Mouse (Mus musculus) right cerebral cortex, adult 2 months (tissue): ENCODE measurements around the gene Magoh.

ENCODE experiments used
- DNase-seq, 2 experiments: peaks; one replicate each; pipeline ENCODE4 v3.0.0; 2021 to 2022; ENCODE audit warnings: low spot score in 2 of 2

Magoh gene

DNA sequence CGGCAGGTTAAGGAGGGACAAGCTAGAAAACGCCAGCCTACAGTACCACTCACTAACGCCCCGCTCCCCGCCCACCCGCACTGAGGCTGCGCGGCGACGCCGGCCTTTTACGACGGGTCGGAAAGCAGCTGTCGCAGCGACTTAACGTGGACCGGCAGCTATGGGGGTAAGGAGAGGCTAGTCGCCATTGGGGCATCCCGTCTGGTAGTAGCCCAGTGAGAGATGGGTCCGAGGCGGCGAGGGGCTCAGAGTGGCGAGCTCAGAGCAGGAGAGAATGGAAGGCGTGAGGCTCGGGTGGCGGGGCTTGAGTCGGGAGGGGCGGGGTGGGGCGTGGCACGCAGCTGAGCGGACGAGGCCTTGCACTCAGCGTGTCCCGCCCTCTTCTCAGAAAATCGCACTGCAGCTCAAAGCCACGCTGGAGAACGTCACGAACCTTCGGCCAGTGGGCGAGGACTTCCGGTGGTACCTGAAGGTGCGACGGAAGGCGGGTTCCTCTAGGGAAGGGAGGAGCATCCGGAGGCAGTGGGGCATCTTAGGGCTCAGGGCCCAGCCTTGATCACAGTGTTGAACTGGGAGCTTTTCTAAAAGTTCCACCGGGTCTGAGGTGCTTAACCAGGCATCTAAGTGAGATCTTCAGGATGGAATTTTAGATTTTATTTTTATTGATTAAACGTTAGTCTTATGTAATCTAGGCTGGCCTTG lies 10.3 kb downstream of the Magoh start, which contains the start of gene 0610037L13Rik:
Gene 0610037L13Rik, plus strand, starts transcription at position 83 of the 702 bp plus-strand sequence.
- DNase-seq: peak; percentile 95 to 96

DNA sequence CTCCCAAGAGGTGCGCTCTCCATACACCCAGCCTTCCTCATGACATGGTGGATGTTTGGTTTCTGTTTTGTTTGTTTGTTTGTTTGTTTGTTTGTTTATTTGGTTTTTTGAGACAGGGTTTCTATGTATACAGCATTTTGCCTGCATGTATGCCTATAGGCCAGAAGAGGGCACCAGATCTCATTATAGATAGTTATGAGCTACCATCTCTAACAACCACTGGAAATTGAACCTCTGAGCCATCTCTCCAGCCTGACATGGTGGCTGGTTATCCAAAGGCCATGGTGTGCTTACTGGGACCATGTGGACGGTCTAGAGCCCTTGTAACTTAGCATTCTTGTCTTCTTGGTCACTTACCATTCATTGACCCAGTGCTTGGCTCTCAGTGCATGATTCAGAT lies 13.1 kb downstream of the Magoh start:
- no peak for DNase-seq

DNA sequence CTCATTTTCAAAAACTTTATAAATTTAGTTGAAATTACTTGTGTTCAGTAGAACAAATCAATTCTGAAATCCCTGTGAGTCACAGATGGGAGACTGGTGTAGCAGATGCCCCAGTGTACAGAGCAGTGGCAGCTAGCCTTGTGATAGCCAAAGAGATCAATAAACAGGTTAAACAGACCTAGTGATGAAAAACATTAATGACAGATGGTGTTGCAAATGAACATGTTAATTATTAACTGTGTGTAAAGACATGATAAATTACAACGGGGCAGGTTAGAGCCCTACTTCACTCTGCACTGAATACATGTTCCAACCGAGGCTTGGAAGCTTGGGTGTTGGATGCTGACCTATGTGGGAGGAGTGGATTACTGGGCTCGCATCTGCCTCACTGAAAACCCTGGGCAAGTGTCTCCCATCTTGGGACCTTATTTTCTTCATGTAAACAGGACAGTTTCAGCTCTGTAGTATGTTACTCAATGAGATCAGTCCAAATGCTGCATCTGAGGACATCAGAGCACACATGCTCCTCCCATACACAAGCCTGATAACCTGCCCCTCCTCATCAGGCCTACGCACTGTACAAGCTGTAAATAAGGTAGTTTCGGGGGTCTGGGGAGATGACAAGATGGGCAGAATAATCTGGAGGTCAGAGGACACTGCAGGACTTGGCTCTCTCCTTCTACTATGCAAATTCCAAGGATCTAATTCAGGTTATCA lies 19.8 kb downstream of the Magoh start:
- DNase-seq: no peak

DNA sequence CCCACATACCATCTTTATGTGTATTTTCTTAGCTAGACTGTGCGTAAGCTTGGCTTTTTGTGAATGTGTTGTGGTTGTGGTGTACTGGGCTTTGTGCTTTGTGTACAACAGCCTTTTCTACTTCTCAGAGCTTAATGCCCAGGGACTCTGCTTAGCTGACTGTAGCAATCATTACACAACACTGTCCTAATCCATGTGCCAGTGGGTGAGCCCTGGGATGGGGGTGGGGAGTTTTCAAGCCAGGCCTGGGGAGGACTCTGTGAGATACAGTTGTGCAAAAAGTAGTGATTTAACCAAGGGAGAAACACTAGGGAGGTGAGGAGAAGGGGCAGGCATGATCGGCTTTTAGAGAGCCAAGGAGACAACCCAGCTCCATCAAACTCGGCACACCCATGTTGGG lies 20.7 kb downstream of the Magoh start:
- no peak for DNase-seq

DNA sequence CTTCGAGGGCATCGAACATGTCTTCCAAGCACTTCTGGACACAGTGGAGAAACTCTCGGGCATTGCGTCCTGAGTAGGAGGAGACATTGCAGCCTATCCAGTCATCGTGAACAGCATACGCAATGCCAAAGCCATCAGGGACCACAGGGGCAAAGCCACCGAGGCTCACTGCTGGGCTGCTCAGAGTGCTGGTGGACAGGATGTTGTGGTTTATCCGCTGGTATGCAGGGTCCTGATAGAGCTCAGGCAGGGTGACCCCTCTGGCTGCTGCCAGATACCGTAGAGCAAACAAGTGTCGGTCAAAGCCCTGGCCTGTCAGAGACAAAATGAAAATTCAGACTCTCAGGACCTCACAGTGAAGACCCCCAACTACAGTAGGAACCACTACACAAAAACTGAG lies 24.7 kb downstream of the Magoh start:
- DNase-seq: no peak

DNA sequence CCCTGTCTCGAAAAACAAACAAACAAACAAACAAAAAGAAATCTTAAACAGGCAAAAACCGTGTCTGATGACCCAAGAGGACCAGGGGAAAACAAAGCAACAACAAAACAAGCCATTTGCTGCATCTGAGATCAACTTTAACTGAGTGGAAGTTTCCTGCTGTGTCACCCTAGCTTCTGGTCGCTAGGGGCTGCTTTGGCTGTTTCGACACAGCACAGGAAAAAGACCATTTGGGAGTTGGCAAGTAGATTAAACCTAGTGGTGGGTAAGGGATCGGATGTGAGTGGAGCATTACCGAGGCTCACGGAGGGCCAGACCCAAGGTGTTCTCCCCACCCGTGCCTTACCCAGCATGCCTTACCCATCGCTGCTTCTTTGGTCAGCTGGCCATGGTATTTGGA lies 27.0 kb downstream of the Magoh start:
- no peak for DNase-seq

DNA sequence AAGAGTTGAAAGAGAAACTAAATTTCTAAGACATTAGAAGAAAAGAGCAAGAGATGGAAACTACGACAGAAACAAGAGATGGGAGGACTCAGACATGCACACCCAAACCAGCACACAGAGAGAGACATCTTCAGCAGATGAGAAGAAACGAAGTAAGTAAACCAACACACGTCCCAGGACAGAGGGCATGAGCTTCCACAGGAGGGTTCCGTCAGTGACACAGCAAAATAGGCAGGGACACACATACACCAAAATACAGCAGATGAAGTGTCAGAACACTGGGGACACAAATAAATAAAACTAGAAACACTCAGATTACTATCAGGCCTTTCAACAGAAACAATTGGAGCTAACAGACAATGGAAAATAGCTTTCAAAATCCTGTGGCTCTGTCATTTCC lies 30.5 kb downstream of the Magoh start:
- no peak for DNase-seq

DNA sequence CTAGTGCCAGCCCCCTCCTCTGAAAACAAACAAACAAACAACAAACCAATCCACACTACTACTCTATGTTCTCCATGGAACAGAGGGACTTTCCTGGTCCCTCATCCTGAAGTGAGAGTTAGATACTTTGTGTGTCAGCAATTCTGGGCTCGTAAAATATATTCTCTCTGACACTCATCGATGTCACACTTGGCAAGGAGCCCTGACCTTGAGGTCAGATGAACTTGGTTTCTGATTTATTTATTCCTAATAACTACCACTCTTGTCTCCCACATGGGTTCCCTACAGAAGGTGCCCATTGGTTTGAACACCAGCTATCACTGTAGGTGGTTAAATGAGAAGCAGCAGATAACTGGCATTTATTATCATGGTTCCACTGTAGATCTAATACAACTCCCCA lies 40.8 kb downstream of the Magoh start:
- no peak for DNase-seq

DNA sequence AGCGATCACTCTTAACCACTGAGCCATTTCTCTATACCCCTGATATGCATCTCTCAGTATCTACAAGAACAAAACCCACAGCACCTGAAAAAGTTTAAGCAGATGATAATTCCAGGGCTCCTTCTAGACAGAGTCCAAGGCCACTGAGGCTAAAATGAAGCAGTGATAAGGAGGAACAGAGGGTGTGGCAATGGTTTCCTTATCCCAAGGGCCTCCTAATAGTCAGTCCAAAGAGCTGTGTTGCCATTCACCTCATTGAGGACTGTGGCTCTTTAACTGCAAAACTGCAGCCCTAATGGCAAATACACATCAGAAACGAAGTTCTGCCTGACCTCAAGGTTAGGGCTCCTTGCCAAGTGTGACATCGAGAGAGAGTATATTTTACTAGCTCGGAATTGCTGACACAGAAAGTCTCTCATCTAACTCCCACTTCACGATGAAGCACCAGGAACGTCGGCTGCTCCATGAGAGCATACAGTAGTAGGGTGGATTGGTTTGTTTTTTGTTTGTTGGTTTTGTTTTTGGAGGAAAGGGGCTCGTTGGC lies 41.7 kb downstream of the Magoh start:
- DNase-seq: no peak

DNA sequence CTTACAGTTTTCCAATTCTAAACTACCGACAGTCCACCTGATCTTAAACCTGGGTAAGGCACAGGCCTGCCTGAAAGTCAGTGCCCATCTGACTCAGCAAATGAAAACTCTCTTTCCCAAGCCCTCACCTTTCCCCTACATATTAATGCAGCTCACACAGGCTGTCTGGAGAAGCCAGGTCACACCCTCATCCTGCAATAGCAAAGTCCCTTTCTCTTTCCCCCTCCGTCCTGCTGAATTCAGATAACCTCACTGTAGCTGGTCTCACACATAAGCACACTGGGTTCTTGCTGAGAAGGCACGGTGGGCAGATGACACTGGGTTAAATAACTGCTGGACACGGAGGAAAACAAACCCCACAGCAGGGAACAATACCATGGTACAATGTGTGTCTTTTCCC lies 42.4 kb downstream of the Magoh start:
- no peak for DNase-seq

DNA sequence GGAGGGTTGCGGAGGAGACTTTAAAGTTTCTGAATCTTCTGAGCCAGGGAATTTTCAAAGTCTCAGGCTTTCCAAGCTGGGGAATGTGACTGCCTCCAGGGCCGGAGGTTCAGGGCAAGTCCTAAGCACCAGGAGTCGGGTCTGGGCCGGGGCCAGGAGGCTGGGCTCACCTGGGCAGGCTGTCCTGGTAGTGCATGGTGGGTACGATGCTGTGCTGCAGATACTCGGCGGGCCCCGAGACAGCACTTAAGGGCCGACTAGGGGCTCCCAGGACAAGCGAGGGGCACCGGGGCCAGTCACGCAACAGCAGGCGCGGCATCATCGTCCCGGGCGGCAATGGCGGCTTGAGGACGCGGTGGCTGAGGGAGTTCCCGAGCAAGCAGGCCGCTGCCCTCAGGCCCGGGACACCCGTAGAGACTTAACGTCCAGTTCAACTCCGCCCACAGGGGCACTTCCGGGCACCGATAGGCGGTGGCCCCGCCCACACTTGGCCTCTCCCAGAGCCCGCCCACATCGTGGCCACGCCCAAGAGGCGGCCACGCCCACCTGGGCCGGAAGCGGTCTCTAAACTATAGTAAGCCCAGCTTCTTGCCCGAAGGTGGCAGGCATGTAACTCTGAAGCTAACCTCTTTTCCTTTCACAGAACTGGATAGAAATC lies 43.7 kb downstream of the Magoh start, which contains the start of gene Cpt2:
Gene Cpt2, minus strand, starts transcription at position 466 of the 658 bp plus-strand sequence.
- peak; percentile 52 to 73 for DNase-seq

DNA sequence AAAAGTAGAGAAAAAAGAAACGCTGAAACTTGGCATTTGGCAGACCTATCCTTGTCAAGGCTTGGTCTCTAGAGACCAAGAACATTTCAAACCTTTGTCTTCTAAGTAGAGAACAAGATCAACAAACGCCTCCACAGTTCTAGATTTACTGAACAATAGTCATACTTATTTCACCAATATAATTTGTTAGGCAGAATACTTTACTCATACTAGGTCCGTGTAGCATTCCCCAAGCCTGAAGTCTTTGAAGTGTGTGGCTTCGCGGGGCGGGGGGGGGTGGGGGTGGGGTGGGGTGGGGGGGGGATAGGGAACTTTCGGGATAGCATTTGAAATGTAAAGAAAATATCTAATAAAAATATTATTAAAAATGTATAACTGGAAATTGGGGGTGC lies 44.2 kb downstream of the Magoh start:
- DNase-seq: no peak

DNA sequence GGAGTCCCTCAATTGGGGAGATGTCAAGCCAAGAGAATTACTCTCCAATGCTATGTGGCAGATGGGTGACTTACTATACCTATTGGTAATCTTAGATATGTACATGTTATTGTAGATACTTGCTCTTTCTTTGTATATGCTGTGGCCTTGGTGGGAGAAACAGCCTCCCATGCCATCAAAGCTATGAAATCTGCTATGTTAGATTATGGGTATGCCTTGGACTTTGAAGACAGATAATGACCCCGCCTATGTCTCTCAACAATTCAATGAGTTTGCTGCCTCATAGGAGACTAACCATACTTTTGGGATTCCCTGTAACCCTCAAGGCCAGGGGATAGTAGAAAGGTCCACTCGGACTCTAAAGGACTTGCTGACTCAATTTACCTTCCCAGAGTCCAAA lies 48.7 kb downstream of the Magoh start:
- DNase-seq: no peak

DNA sequence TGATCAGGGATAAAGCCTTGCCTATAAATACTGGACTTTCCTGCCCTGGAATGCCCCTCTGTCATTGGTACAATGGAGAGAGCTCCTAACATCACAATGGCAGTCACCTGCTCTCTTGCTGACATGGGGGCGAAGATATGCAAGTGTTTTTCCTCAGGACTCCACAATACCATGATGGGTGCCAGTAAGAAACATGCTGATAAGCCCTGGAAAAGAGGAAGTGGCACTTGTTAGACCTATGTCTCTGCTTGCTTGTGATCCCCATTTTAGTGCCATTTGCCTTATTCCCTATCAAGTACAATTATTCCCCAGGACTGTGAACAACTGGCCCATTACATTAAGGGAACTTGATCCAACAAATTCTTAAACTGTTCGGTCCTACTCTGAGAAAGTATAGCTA lies 49.2 kb downstream of the Magoh start:
- DNase-seq: no peak

DNA sequence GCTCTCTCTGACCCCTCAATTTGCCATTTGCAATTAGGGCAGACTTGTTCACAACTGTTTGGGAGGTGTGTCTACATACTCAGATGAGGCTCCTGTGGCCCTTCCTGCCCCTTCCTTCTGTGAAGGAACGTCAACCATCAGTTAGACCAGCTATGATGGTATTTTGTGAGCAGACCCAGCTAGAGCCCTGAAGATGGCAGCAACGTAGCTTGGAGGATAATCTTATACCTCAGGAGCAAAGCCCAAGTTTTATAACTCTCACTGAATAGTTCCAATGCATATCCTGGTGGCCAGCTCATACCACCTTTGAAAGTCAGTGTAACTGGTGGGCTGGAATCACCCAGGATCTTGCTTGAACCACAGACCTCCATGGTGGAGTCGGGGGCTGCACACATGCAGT lies 51.9 kb downstream of the Magoh start:
- DNase-seq: peak in 1 of 2 experiments; percentile 7

DNA sequence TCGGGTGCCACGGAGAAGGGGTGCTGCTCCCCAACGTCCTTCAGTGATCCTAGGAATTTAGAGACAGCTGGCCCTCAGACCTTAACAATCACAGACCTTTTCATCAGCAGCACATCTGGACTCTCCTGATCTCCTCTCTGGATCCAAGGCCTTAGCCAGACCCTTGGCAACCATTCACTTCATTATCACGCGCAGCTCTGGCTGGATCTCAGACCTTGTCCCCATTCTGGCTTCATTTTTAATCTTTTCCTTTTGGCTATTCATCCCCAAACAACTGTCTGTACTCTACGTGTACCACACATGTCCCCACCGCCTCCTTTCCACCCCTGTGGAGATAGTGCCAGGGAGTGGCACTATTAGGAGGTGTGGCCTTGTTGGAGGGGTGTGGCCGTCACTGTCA lies 53.7 kb downstream of the Magoh start:
- DNase-seq: no peak

DNA sequence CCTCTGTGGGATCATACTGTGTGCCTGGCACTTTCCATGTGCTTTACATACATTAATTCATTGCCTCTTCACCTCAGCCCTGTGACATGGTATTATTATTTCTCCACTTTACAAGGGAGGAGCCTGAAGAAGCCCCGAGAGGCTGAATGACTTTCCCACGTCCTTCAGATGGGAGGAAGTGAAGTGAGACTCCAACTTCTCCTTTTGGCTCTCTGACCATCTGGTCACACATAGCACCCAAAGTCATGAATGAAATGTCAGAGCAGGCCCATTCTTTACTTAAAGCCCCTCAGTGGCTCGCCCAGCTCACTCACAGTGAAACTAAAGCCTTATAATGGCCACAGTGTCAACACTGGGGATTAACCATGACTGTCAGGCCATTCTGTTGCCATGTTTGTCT lies 55.7 kb downstream of the Magoh start:
- DNase-seq: no peak
